Mouse (Mus musculus): ENCODE measurements around the gene Shc2. TPM values are rescaled to one million over a fixed set of nuclear protein-coding genes. Genes with fewer than 3 reads are reported as not detected.

Shc2 gene
- polyA plus RNA-seq, 1 experiment from 2014 or later: 9.1 TPM

DNA sequence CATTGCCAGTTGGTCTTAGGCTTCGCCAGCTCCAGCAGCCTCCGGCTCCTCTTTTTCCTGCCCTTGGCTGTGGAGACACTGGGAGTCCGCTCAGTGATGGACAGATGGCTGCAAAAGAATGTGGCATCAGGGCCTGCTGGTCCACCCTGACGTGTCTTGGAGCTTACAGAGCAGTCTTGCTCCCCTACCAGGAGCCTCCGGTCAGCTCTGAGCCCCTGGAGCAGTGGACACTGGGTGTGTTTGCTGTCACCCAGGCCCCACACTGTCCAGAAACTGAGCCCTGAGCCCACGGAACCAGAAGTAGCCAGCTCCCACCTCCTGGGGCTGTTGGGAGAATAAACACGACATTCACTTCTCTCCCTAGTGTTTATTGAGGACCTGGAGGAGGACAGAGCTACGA, 51.5 kb downstream of the Shc2 start:
- H3K27me3 ChIP-seq (replicated peaks): no peaks in the 10 kb centered on the region
- no peaks in the 10 kb centered on the region for H3K36me3 ChIP-seq
- H3K4me3 ChIP-seq (replicated peaks): no peak overlapping the region
- H3K4me2 ChIP-seq: no peak overlapping the region
- H3K27ac ChIP-seq: no peak overlapping the region
- H3K9me3 ChIP-seq: no peaks in the 10 kb centered on the region
- no peaks in the 10 kb centered on the region for H3K4me1 ChIP-seq
- 63% methylated on average over 8 of the region's 8 CpGs for WGBS
- no peak for ATAC-seq (ENCODE audit: insufficient read depth, low FRiP score, low read depth)
- no peak overlapping the region for H3K9ac ChIP-seq

DNA sequence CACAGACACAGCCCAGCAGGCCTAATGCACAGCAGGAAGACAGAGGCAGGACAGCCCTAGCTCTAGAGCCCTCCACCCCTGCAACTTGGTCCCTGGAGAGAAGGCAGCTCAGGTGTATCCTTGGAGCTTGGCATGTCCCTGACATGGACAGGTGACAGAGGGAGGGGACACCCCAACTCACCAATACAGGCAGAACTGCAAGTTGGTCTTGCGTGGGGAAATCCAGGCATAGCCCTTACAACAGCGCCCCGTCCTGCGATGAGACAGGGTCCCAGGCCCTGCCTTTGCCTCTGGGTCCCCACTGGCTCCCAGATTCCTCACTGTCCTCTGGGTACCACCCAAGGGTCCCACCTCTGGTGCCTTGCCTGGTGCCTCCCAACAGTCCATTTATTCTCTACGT, 52.0 kb downstream of the Shc2 start:
- no peaks in the 10 kb centered on the region for H3K4me1 ChIP-seq
- 90% methylated on average over 5 of the region's 5 CpGs for WGBS
- H3K27ac ChIP-seq: no peak overlapping the region
- no peak overlapping the region for H3K4me3 ChIP-seq (replicated peaks)
- H3K4me2 ChIP-seq: no peak overlapping the region
- no peak for ATAC-seq (ENCODE audit: insufficient read depth, low FRiP score, low read depth)
- no peaks in the 10 kb centered on the region for H3K27me3 ChIP-seq (replicated peaks)
- H3K36me3 ChIP-seq: no peaks in the 10 kb centered on the region
- H3K9ac ChIP-seq: no peak overlapping the region
- H3K9me3 ChIP-seq: no peaks in the 10 kb centered on the region

- no peak for ATAC-seq (ENCODE audit: insufficient read depth, low FRiP score, low read depth)
- Histone ChIP-seq H3K4me1 (no peaks in the 10 kb centered on the region), H3K27me3 (replicated peaks) (no peaks in the 10 kb centered on the region), H3K4me3 (replicated peaks) (no peak overlapping the region), H3K27ac (no peak overlapping the region), H3K36me3 (no peaks in the 10 kb centered on the region), H3K4me2 (no peak overlapping the region), H3K9ac (no peak overlapping the region), H3K9me3 (no peaks in the 10 kb centered on the region)
- 86% methylated on average over 6 of the region's 6 CpGs for WGBS
These were observed 52.6 kb downstream of the Shc2 start for GRCm38 (mm10) chr10:79585136-79585535.

GRCm38 (mm10) chr10:79584426-79584825, 53.3 kb downstream of the Shc2 start:
- no peaks in the 10 kb centered on the region for H3K9me3 ChIP-seq
- WGBS: 81% methylated on average over 9 of the region's 9 CpGs

GRCm38 (mm10) chr10:79584021-79584420, 53.7 kb downstream of the Shc2 start:
- no peak overlapping the region for H3K4me2 ChIP-seq
- no peaks in the 10 kb centered on the region for H3K4me1 ChIP-seq
- no peak overlapping the region for H3K27ac ChIP-seq
- H3K4me3 ChIP-seq (replicated peaks): no peak overlapping the region
- H3K9me3 ChIP-seq: no peaks in the 10 kb centered on the region
- ATAC-seq (ENCODE audit: insufficient read depth, low FRiP score, low read depth): no peak
- no peak overlapping the region for H3K9ac ChIP-seq
- H3K36me3 ChIP-seq: no peaks in the 10 kb centered on the region
- H3K27me3 ChIP-seq (replicated peaks): no peaks in the 10 kb centered on the region
- WGBS: 54% methylated on average over 7 of the region's 7 CpGs

More at GRCm38 (mm10) chr10:79584426-79584825, 53.3 kb downstream of the Shc2 start:
- H3K27ac ChIP-seq: no peak overlapping the region
- ATAC-seq (ENCODE audit: insufficient read depth, low FRiP score, low read depth): no peak
- no peaks in the 10 kb centered on the region for H3K4me1 ChIP-seq
- H3K27me3 ChIP-seq (replicated peaks): no peaks in the 10 kb centered on the region
- no peak overlapping the region for H3K9ac ChIP-seq
- H3K4me3 ChIP-seq (replicated peaks): no peak overlapping the region
- no peaks in the 10 kb centered on the region for H3K36me3 ChIP-seq
- H3K4me2 ChIP-seq: no peak overlapping the region

DNA sequence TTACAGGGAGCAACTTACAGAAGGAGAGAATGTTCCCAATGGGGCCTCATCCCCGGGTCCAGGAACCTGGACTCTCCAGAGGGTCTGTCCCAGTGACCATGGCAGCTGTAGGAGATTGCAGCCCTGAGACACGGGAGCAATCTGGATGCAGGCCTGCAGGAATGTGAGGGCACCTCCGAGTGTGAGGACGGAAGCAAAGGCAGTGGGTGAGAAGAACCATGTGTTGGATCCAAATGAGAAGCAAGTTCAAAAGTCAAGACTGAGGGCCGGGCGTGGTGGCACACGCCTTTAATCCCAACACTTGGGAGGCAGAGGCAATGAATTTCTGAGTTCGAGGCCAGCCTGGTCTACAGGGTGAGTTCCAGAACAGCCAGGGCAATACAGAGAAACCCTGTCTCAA, 56.2 kb downstream of the Shc2 start:
- no peaks in the 10 kb centered on the region for H3K9me3 ChIP-seq
- no peaks in the 10 kb centered on the region for H3K27me3 ChIP-seq (replicated peaks)
- no peak overlapping the region for H3K4me2 ChIP-seq
- H3K27ac ChIP-seq: no peak overlapping the region
- no peak overlapping the region for H3K9ac ChIP-seq
- WGBS: 84% methylated on average over 8 of the region's 8 CpGs
- H3K36me3 ChIP-seq: no peaks in the 10 kb centered on the region
- no peaks in the 10 kb centered on the region for H3K4me1 ChIP-seq
- H3K4me3 ChIP-seq (replicated peaks): no peak overlapping the region
- no peak for ATAC-seq (ENCODE audit: insufficient read depth, low FRiP score, low read depth)

GRCm38 (mm10) chr10:79580811-79581210, 56.9 kb downstream of the Shc2 start:
- Histone ChIP-seq H3K9me3 (no peaks in the 10 kb centered on the region), H3K36me3 (no peaks in the 10 kb centered on the region), H3K27me3 (replicated peaks) (no peaks in the 10 kb centered on the region), H3K4me1 (no peaks in the 10 kb centered on the region), H3K4me2 (no peak overlapping the region), H3K9ac (no peak overlapping the region), H3K4me3 (replicated peaks) (no peak overlapping the region), H3K27ac (no peak overlapping the region)
- 48% methylated on average over 6 of the region's 6 CpGs for WGBS
- no peak for ATAC-seq (ENCODE audit: insufficient read depth, low FRiP score, low read depth)

DNA sequence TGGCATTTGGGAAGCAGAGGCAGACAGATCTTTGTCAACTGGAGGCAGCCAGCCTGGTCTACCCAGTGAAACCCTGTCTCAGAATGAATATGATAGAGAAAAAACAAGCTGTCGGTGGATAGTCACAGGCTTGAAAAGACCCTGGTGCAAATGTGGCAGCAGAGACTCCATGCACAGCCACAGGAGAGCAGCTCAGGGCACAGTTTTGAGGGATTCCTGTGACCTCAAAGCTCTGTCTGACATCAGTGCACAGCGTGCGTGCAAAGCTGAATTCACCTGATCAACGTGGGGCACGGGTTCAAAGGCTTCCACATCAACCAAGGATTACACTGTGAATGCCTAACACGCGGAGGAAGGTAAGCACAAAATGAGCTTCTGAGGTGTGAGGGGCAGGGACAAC, 57.4 kb downstream of the Shc2 start:
- whole genome bisulfite sequencing: 73% methylated on average over 7 of the region's 7 CpGs

DNA sequence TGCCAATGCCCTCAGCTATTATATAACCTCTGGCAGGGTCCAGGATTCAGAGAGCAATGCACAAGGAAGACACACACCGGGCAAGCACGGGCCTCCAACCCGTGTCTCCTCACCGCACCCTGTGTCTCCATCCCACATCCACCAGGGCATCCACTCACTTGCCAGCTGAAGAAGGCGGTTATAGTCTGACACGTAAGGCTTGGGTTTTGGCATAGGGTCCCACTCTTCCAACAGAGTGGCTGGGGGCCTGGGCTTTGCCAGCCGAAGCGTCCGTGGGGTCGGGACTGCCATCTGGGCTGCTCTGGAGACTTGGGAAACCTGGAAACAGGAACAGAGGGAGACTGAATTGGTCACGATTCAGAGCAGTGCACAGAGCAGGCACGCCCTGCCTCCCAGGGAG, 57.9 kb downstream of the Shc2 start:
- H3K27ac ChIP-seq: no peak overlapping the region
- no peak overlapping the region for H3K4me3 ChIP-seq (replicated peaks)
- H3K4me2 ChIP-seq: no peak overlapping the region
- no peak for ATAC-seq (ENCODE audit: insufficient read depth, low FRiP score, low read depth)
- H3K27me3 ChIP-seq (replicated peaks): no peaks in the 10 kb centered on the region
- 79% methylated on average over 12 of the region's 12 CpGs for WGBS
- H3K9ac ChIP-seq: no peak overlapping the region
- H3K4me1 ChIP-seq: no peaks in the 10 kb centered on the region
- H3K9me3 ChIP-seq: no peaks in the 10 kb centered on the region
- H3K36me3 ChIP-seq: no peaks in the 10 kb centered on the region

More for the DNA sequence above, 57.4 kb downstream of the Shc2 start:
- no peaks in the 10 kb centered on the region for H3K4me1 ChIP-seq
- no peak for ATAC-seq (ENCODE audit: insufficient read depth, low FRiP score, low read depth)
- no peaks in the 10 kb centered on the region for H3K36me3 ChIP-seq
- no peaks in the 10 kb centered on the region for H3K27me3 ChIP-seq (replicated peaks)
- no peak overlapping the region for H3K27ac ChIP-seq
- H3K9me3 ChIP-seq: no peaks in the 10 kb centered on the region
- no peak overlapping the region for H3K9ac ChIP-seq
- no peak overlapping the region for H3K4me2 ChIP-seq
- no peak overlapping the region for H3K4me3 ChIP-seq (replicated peaks)

- no peaks in the 10 kb centered on the region for H3K9me3 ChIP-seq
- H3K27ac ChIP-seq: no peak overlapping the region
- no peaks in the 10 kb centered on the region for H3K4me1 ChIP-seq
- no peak overlapping the region for H3K4me3 ChIP-seq (replicated peaks)
- no peaks in the 10 kb centered on the region for H3K36me3 ChIP-seq
- H3K4me2 ChIP-seq: no peak overlapping the region
- 75% methylated on average over 7 of the region's 7 CpGs for WGBS
- ATAC-seq (ENCODE audit: insufficient read depth, low FRiP score, low read depth): no peak
- no peak overlapping the region for H3K9ac ChIP-seq
- no peaks in the 10 kb centered on the region for H3K27me3 ChIP-seq (replicated peaks)
These were observed 58.8 kb downstream of the Shc2 start for GRCm38 (mm10) chr10:79578891-79579290.

DNA sequence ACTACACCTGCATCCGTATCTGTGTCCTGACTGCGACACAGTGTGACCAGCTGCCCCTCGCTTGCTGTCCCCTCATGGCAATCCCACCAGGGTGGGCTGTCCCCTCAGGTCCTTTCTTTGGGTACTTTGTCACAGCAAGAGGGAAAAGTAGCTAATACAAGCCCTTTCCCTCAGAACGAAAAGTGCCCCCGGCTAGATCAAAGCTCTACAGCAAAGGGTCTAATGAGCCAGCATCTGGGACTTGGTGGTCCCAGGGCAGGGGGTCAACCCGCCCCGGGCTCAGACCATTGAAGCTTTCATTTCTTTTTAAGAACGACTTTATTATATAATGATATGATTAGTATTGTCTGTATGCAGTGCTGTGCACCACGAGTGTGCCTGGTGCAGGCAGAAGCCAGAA, 59.4 kb downstream of the Shc2 start:
- Histone ChIP-seq H3K4me3 (replicated peaks) (no peak overlapping the region), H3K4me1 (no peaks in the 10 kb centered on the region), H3K4me2 (no peak overlapping the region), H3K27me3 (replicated peaks) (no peaks in the 10 kb centered on the region), H3K9ac (no peak overlapping the region), H3K9me3 (no peaks in the 10 kb centered on the region), H3K27ac (no peak overlapping the region), H3K36me3 (no peaks in the 10 kb centered on the region)
- no peak for ATAC-seq (ENCODE audit: insufficient read depth, low FRiP score, low read depth)
- WGBS: 66% methylated on average over 9 of the region's 9 CpGs

DNA sequence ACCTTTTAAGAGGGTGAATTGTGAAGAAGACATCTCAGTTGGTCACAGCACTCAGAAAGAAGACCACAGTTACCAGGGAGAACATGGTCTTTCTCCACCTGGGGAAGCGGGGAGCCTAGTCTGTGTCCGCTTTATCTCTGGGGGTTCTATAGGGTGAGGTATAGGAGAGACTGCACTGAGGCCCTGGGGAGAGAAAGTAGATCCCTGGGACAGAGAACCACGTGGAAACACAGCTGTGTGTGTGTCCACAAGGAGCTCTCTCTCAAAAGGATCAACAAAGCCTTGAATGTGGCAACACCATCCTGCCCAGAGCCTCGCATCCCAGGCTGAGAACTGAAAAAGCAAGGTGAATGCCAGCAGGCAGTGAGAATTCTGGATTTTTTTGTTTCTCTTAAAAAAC, 60.3 kb downstream of the Shc2 start:
- no peak overlapping the region for H3K4me3 ChIP-seq (replicated peaks)
- H3K4me1 ChIP-seq: no peaks in the 10 kb centered on the region
- no peak overlapping the region for H3K4me2 ChIP-seq
- H3K27me3 ChIP-seq (replicated peaks): no peaks in the 10 kb centered on the region
- no peak for ATAC-seq (ENCODE audit: insufficient read depth, low FRiP score, low read depth)
- no peak overlapping the region for H3K27ac ChIP-seq
- 73% methylated on average over 4 of the region's 4 CpGs for WGBS
- H3K9me3 ChIP-seq: no peaks in the 10 kb centered on the region
- H3K9ac ChIP-seq: no peak overlapping the region
- H3K36me3 ChIP-seq: no peaks in the 10 kb centered on the region

DNA sequence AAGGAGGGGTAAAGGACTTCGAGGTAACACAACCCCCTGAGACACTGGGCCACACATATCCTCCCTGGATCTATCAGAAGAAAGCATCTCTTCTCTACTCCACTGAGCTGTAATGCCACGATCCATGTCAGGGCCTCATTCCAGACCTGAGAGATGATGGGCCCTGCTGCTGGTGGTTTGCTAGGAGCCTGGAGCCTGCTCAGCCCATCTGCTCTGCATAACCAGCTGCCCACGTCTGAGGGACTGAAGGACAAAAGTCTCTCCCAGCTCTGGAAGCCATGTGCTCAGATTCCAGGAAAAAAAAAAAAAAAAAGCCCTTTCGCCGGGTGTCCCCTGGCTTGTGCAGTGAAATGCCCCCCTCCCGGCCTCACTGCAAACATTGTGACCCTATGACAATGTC, 62.0 kb downstream of the Shc2 start:
- Histone ChIP-seq H3K4me3 (replicated peaks) (no peak overlapping the region), H3K9ac (no peak overlapping the region), H3K4me2 (no peak overlapping the region), H3K27me3 (replicated peaks) (no peaks in the 10 kb centered on the region), H3K27ac (no peak overlapping the region), H3K36me3 (no peaks in the 10 kb centered on the region), H3K9me3 (no peaks in the 10 kb centered on the region), H3K4me1 (no peaks in the 10 kb centered on the region)
- 62% methylated on average over 6 of the region's 6 CpGs for WGBS
- ATAC-seq (ENCODE audit: insufficient read depth, low FRiP score, low read depth): no peak

All from stomach, embryonic 15.5 days (tissue).